Mouse (Mus musculus): ENCODE results near the gene Ribc2. TPM values are rescaled to one million over a fixed set of nuclear protein-coding genes. Genes with fewer than 3 reads are reported as not detected.

The Ribc2 gene
- polyA plus RNA-seq, 1 experiment from 2014 or later = 0.95 TPM

DNA sequence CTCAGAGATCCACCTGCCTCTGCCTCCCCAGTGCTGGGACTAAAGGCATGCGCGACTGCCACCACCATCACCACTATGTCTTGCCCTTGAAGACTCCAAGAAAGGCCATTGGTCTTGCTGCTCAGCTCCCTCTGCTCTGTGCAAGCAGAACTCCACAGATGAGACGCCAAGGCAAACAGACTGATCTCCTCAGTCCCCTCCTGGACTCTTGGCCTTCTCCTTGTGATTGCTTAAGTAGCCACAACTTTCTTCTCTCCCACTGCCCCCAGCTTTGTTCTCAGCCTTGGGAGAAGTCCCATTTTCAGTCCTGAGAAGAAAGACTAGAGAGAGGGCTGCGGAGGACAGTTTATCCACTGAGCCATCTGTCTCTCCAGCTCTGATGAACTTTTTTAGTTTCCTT, 50.2 kb downstream of the Ribc2 start:
- no peak overlapping the region for H3K4me2 ChIP-seq (ENCODE audit: low read depth, severe bottlenecking)
- no peaks in the 10 kb centered on the region for H3K27me3 ChIP-seq (ENCODE audit: control insufficient read depth, insufficient read depth, low read length)
- H3K9me3 ChIP-seq (ENCODE audit: control insufficient read depth, low read length) = no peaks in the 10 kb centered on the region
- ATAC-seq (ENCODE audit: insufficient number of reproducible peaks, low FRiP score, low TSS enrichment, low read depth) (no peak), DNase-seq (ENCODE audit: low spot score) (no peak)
- no peaks in the 10 kb centered on the region for H3K36me3 ChIP-seq (ENCODE audit: control insufficient read depth, insufficient read depth, low read length)
- no peak overlapping the region for H3K9ac ChIP-seq (ENCODE audit: low read length)
- peaks cover 9% of the 10 kb centered on the region for H3K4me1 ChIP-seq (ENCODE audit: control insufficient read depth, insufficient read depth, low read length)
- WGBS = 89% methylated on average over 4 of the region's 4 CpGs
- H3K4me3 ChIP-seq (ENCODE audit: low read depth, low read length) = no peak overlapping the region
- H3K27ac ChIP-seq (replicated peaks; ENCODE audit: low read depth, low read length) = no peak overlapping the region

DNA sequence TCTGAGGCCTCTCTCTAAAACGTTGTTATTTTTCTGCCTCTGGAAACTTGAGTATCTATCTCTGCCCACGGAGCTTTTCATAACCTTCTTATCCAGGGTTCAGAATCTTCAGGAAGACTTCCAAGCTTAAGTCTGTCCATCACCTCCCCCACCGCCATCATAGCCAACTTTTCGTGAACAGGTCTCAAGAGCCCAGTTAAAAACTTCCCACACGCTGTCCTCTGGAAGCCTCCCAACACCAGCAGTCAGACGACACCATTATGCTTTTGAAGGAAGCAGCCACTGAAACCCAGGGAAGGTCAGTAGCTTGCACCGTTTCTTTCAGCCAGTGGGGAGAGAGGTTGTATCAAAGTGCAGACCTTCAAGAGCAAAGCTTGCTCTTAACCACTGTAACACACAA, 55.0 kb downstream of the Ribc2 start:
- no peaks in the 10 kb centered on the region for H3K27me3 ChIP-seq (ENCODE audit: control insufficient read depth, insufficient read depth, low read length)
- peaks cover 14% of the 10 kb centered on the region for H3K4me1 ChIP-seq (ENCODE audit: control insufficient read depth, insufficient read depth, low read length)
- H3K9ac ChIP-seq (ENCODE audit: low read length) = no peak overlapping the region
- H3K4me2 ChIP-seq (ENCODE audit: low read depth, severe bottlenecking) = no peak overlapping the region
- no peak for DNase-seq (ENCODE audit: low spot score)
- H3K9me3 ChIP-seq (ENCODE audit: control insufficient read depth, low read length) = no peaks in the 10 kb centered on the region
- ATAC-seq (ENCODE audit: insufficient number of reproducible peaks, low FRiP score, low TSS enrichment, low read depth) = no peak
- no peaks in the 10 kb centered on the region for H3K36me3 ChIP-seq (ENCODE audit: control insufficient read depth, insufficient read depth, low read length)
- no peak overlapping the region for H3K27ac ChIP-seq (replicated peaks; ENCODE audit: low read depth, low read length)
- H3K4me3 ChIP-seq (ENCODE audit: low read depth, low read length) = no peak overlapping the region
- 79% methylated on average over 7 of the region's 7 CpGs for WGBS

DNA sequence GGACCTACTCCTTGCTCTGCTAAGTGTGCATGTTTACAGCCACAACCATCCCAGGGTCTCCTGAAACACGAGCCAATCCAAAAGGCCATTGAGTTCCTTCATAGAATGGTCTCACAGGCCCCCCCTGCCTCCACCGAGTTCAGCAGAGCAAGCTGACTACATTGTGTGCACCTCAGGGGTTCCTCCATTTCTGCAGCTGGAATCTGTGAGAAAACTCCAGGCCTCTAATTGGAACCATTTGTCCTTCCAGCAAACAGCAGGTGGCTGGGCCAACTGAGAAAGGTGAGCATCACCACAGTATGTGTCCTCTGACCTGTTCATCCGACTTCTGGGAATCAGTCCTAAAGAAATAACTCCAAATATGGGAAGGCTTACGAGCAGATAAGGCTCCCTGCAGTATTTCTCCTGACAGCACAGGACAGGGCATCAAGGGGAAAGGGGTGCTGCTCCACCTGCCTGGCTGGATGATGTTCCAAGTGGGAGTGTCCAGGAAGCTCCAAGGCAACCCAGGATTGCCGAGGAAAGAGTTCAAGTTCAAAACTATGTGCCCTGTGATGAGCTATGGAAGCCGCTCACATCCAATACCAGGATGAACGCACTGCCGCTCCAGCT, 56.4 kb downstream of the Ribc2 start:
- H3K36me3 ChIP-seq (ENCODE audit: control insufficient read depth, insufficient read depth, low read length) = no peaks in the 10 kb centered on the region
- peaks cover 14% of the 10 kb centered on the region for H3K4me1 ChIP-seq (ENCODE audit: control insufficient read depth, insufficient read depth, low read length)
- no peak overlapping the region for H3K4me3 ChIP-seq (ENCODE audit: low read depth, low read length)
- 0 out of 2 replicates have a peak overlapping the region, but pooled peaks have one; percentile 32 for H3K27ac ChIP-seq (replicated peaks; ENCODE audit: low read depth, low read length)
- DNase-seq (ENCODE audit: low spot score) (peak; percentile 43), ATAC-seq (ENCODE audit: insufficient number of reproducible peaks, low FRiP score, low TSS enrichment, low read depth) (peak; percentile 35; the same call in 1 of the 2 replicates)
- WGBS = 42% methylated on average over 8 of the region's 8 CpGs
- no peaks in the 10 kb centered on the region for H3K27me3 ChIP-seq (ENCODE audit: control insufficient read depth, insufficient read depth, low read length)
- H3K9ac ChIP-seq (ENCODE audit: low read length) = no peak overlapping the region
- H3K4me2 ChIP-seq (ENCODE audit: low read depth, severe bottlenecking) = no peak overlapping the region
- H3K9me3 ChIP-seq (ENCODE audit: control insufficient read depth, low read length) = no peaks in the 10 kb centered on the region

Other genes starting within 250 kb of the Ribc2 start
- gene Gm29666, start 212.0 kb upstream of the Ribc2 start, polyA plus RNA-seq (2014; fragmentation: Nextera tagmentation; extraction: Ambion mirVana) = 0.69 and 1.1 TPM in 2 replicates
- gene Nup50, start 208.7 kb upstream of the Ribc2 start, polyA plus RNA-seq (2014; fragmentation: Nextera tagmentation; extraction: Ambion mirVana) = 64.8 and 73.1 TPM in 2 replicates
- 9.5 and 19.4 TPM in 2 replicates for gene 5031439G07Rik, start 143.5 kb upstream of the Ribc2 start, polyA plus RNA-seq (2014; fragmentation: Nextera tagmentation; extraction: Ambion mirVana)
- not detected in 2 replicates for gene Upk3a, start 114.9 kb upstream of the Ribc2 start, polyA plus RNA-seq (2014; fragmentation: Nextera tagmentation; extraction: Ambion mirVana)
- gene Fam118a, start 103.1 kb upstream of the Ribc2 start, polyA plus RNA-seq (2014; fragmentation: Nextera tagmentation; extraction: Ambion mirVana) = 23.2 and 27.0 TPM in 2 replicates
- 0.04 and 0.06 TPM in 2 replicates for gene Smc1b, start 114 bp upstream of the Ribc2 start, polyA plus RNA-seq (2014; fragmentation: Nextera tagmentation; extraction: Ambion mirVana)
- 273 and 276 TPM in 2 replicates for gene Fbln1, start 73.9 kb downstream of the Ribc2 start, polyA plus RNA-seq (2014; fragmentation: Nextera tagmentation; extraction: Ambion mirVana)
- gene Atxn10, start 204.2 kb downstream of the Ribc2 start, polyA plus RNA-seq (2014; fragmentation: Nextera tagmentation; extraction: Ambion mirVana) = 318 and 331 TPM in 2 replicates